Mouse (Mus musculus) CH12.LX (cell line): ENCODE measurements around the gene Gm37240.

Experiments
- CTCF ChIP-seq, 2 experiments: IDR thresholded peaks in 1 of 2; conservative IDR thresholded peaks in 1 of 2; 2 replicates each; pipeline ENCODE4 v1.5.1; 2011 to 2012; ENCODE audit warnings: low read depth in 2 of 2, low read length in 2 of 2, improper control_type of control experiment in 1 of 2, inconsistent platforms in 1 of 2, mild to moderate bottlenecking in 1 of 2, moderate library complexity in 1 of 2
- E2F4 ChIP-seq: IDR thresholded peaks from 2 replicates; pipeline ENCODE4 v1.6.1; 2011; ENCODE audit warnings: low read depth, low read length, improper control_type of control experiment; ENCODE audit not compliant: insufficient replicate concordance
- RAD21 ChIP-seq: IDR thresholded peaks from 2 replicates; pipeline ENCODE4 v1.6.1; 2011; ENCODE audit warnings: low read depth, mild to moderate bottlenecking, low read length, improper control_type of control experiment, moderate library complexity
- ZKSCAN1 ChIP-seq: IDR thresholded peaks from 2 replicates; pipeline ENCODE4 v1.6.1; 2012; ENCODE audit warnings: low read depth, inconsistent platforms, low read length, improper control_type of control experiment, borderline replicate concordance

GRCm38 (mm10) chr3:85377505-85377904 is 509.8 kb downstream of the Gm37240 start:
- TF ChIP-seq ZKSCAN1: no peak
- no peak for TF ChIP-seq CTCF (conservative IDR thresholded peaks at IDR 0.05 in 1 of 2, IDR thresholded peaks at IDR 0.05 in 1 of 2; ENCODE audit: low read depth in 2 of 2, low read length in 2 of 2)
- TF ChIP-seq E2F4: no peak
- no peak for TF ChIP-seq RAD21
